Mouse (Mus musculus) thymus, adult 18-20 months (tissue): ENCODE data around the gene Tmtc4.

Source experiments
- DNase-seq, 2 experiments: peaks; one replicate each; pipeline ENCODE4 v3.0.0; 2022; ENCODE audit warnings: mixed read lengths in 2 of 2

The Tmtc4 gene

GRCm38 (mm10) chr14:122983226-122984215 lies at the start of gene Tmtc4:
Gene Tmtc4, minus strand, starts transcription at chr14:122984035.
- DNase-seq = peak; percentile 91 to 94

GRCm38 (mm10) chr14:123032435-123032834 lies 48.6 kb upstream of the Tmtc4 start:
- no peak for DNase-seq

- no peak for DNase-seq
Measured at GRCm38 (mm10) chr14:123027876-123028275, 44.0 kb upstream of the Tmtc4 start.

- DNase-seq = no peak
Measured at GRCm38 (mm10) chr14:123022981-123023380, 39.1 kb upstream of the Tmtc4 start.

- DNase-seq = no peak
Measured at GRCm38 (mm10) chr14:123016310-123016709, 32.5 kb upstream of the Tmtc4 start.

- DNase-seq = no peak
Measured at GRCm38 (mm10) chr14:123015687-123016086, 31.9 kb upstream of the Tmtc4 start.

GRCm38 (mm10) chr14:123009108-123010018 lies 25.5 kb upstream of the Tmtc4 start:
- no peak for DNase-seq

GRCm38 (mm10) chr14:123008672-123009071 lies 24.8 kb upstream of the Tmtc4 start:
- no peak for DNase-seq

- DNase-seq = no peak
Measured at GRCm38 (mm10) chr14:123003715-123004114, 19.9 kb upstream of the Tmtc4 start.

- no peak for DNase-seq
Measured at GRCm38 (mm10) chr14:123001391-123001790, 17.6 kb upstream of the Tmtc4 start.

- no peak for DNase-seq
Measured at GRCm38 (mm10) chr14:122997465-122997864, 13.6 kb upstream of the Tmtc4 start.

- DNase-seq = no peak
Measured at GRCm38 (mm10) chr14:122993935-122994334, 10.1 kb upstream of the Tmtc4 start.

- DNase-seq = no peak
Measured at GRCm38 (mm10) chr14:122992937-122993336, 9.1 kb upstream of the Tmtc4 start.

GRCm38 (mm10) chr14:122990521-122991052 lies 6.8 kb upstream of the Tmtc4 start:
- no peak for DNase-seq

- DNase-seq = no peak
Measured at GRCm38 (mm10) chr14:122986404-122986803, 2.6 kb upstream of the Tmtc4 start.

- DNase-seq = no peak
Measured at GRCm38 (mm10) chr14:122982571-122983225, 1.1 kb downstream of the Tmtc4 start.

- no peak for DNase-seq
Measured at GRCm38 (mm10) chr14:122981831-122982485, 1.9 kb downstream of the Tmtc4 start.

- no peak for DNase-seq
Measured at GRCm38 (mm10) chr14:122978871-122979270, 5.0 kb downstream of the Tmtc4 start.

- DNase-seq = no peak
Measured at GRCm38 (mm10) chr14:122977797-122978140, 6.1 kb downstream of the Tmtc4 start.

GRCm38 (mm10) chr14:122977056-122977796 lies 6.6 kb downstream of the Tmtc4 start:
- DNase-seq = no peak

GRCm38 (mm10) chr14:122974854-122975570 lies 8.8 kb downstream of the Tmtc4 start:
- no peak for DNase-seq
